Mouse (Mus musculus) midbrain, embryonic 15.5 days (tissue): ENCODE measurements around the gene Atp6v0e. TPM values are rescaled to one million over a fixed set of nuclear protein-coding genes. Genes with fewer than 3 reads are reported as not detected.

Source experiments
- polyA plus RNA-seq: library from polyadenylated mRNA; unstranded; fragments of >200 nt; fragmentation: Nextera tagmentation; extraction: Ambion mirVana; gene quantifications from 2 replicates; pipeline ENCODE4 v1.2.1, GENCODE M21; 2015

The Atp6v0e gene
- polyA plus RNA-seq, 1 experiment from 2014 or later = 82.7 TPM

Other genes starting within 250 kb of the Atp6v0e start
- 1.9 and 2.2 TPM in 2 replicates for gene Neurl1b, start 248.4 kb upstream of the Atp6v0e start, polyA plus RNA-seq
- gene Ergic1, start 101.7 kb upstream of the Atp6v0e start, polyA plus RNA-seq = 100 and 109 TPM in 2 replicates
- gene Dusp1, start 101.1 kb upstream of the Atp6v0e start, polyA plus RNA-seq = 42.5 and 42.8 TPM in 2 replicates
- 11.8 and 14.8 TPM in 2 replicates for gene Crebrf, start 52.4 kb downstream of the Atp6v0e start, polyA plus RNA-seq
- gene Bnip1, start 117.8 kb downstream of the Atp6v0e start, polyA plus RNA-seq = 60.6 and 61.5 TPM in 2 replicates
- 0.10 and 0.92 TPM in 2 replicates for gene Nkx2-5, start 181.8 kb downstream of the Atp6v0e start, polyA plus RNA-seq